Mouse (Mus musculus) T-helper 1 cell (primary cell): ENCODE measurements at regions not wholly inside any gene's neighbourhood (a gene's known extent, or its start where the extent isn't known, plus 50 kb on each side); places are given as distances from the start of the nearest gene placed in this dataset.

ENCODE experiments used
- in situ Hi-C: fragments of 300-600 bp; cut with MboI, MseI; formaldehyde crosslinking; loops from one replicate; pipeline ENCODE4 v1.15.1; 2025; ENCODE audit warnings: high pct_unique_total_duplicates

- in situ Hi-C loops: loop anchor here (5.0 kb wide), 1 partner anchor 177 kb away; no protein-coding TSS in a partner anchor
Measured at GRCm38 (mm10) chr17:4785281-4785839, 208.8 kb upstream of the Arid1b start.

- in situ Hi-C loops: loop anchor here (5.0 kb wide), 1 partner anchor 176 kb away; no protein-coding TSS in a partner anchor
Measured at GRCm38 (mm10) chr17:4786524-4786923, 207.6 kb upstream of the Arid1b start.

GRCm38 (mm10) chr17:4791873-4792272 is 202.3 kb upstream of the Arid1b start:
- in situ Hi-C loops: no loop called here

GRCm38 (mm10) chr17:4796241-4796640 is 197.9 kb upstream of the Arid1b start:
- in situ Hi-C loops: no loop called here

GRCm38 (mm10) chr17:4804013-4804412 is 190.1 kb upstream of the Arid1b start:
- in situ Hi-C loops: no loop called here

- in situ Hi-C loops: no loop called here
Measured at GRCm38 (mm10) chr17:4806051-4806450, 188.1 kb upstream of the Arid1b start.

GRCm38 (mm10) chr17:4808926-4809325 is 185.2 kb upstream of the Arid1b start:
- in situ Hi-C loops: no loop called here

- in situ Hi-C loops: no loop called here
Measured at GRCm38 (mm10) chr17:4813232-4813631, 180.9 kb upstream of the Arid1b start.

GRCm38 (mm10) chr17:4813666-4814065 is 180.5 kb upstream of the Arid1b start:
- in situ Hi-C loops: no loop called here

- in situ Hi-C loops: no loop called here
Measured at GRCm38 (mm10) chr17:4825221-4825895, 168.8 kb upstream of the Arid1b start.

GRCm38 (mm10) chr17:4834065-4834464 is 160.1 kb upstream of the Arid1b start:
- in situ Hi-C loops: no loop called here

GRCm38 (mm10) chr17:4834571-4834970 is 159.6 kb upstream of the Arid1b start:
- in situ Hi-C loops: no loop called here

GRCm38 (mm10) chr17:4835065-4835705 is 158.9 kb upstream of the Arid1b start:
- in situ Hi-C loops: no loop called here

GRCm38 (mm10) chr17:4840123-4840522 is 154.0 kb upstream of the Arid1b start:
- in situ Hi-C loops: no loop called here

- in situ Hi-C loops: no loop called here
Measured at GRCm38 (mm10) chr17:4858304-4858703, 135.8 kb upstream of the Arid1b start.

GRCm38 (mm10) chr17:4864901-4865300 is 129.2 kb upstream of the Arid1b start:
- in situ Hi-C loops: no loop called here

GRCm38 (mm10) chr17:4865621-4866020 is 128.5 kb upstream of the Arid1b start:
- in situ Hi-C loops: no loop called here

- in situ Hi-C loops: no loop called here
Measured at GRCm38 (mm10) chr17:4866026-4866896, 127.9 kb upstream of the Arid1b start.

GRCm38 (mm10) chr17:4867083-4867482 is 127.0 kb upstream of the Arid1b start:
- in situ Hi-C loops: no loop called here

- in situ Hi-C loops: no loop called here
Measured at GRCm38 (mm10) chr17:4867754-4868445, 126.2 kb upstream of the Arid1b start.

- in situ Hi-C loops: no loop called here
Measured at GRCm38 (mm10) chr17:4868446-4868825, 125.7 kb upstream of the Arid1b start.
